Mouse (Mus musculus) brown adipose tissue, adult 24 weeks (tissue): Measurements from ENCODE around the gene Olfr1129. TPM values are rescaled to one million over a fixed set of nuclear protein-coding genes. Genes with fewer than 3 reads are reported as not detected.
"Not testable (repeated sequence)": the region's sequence is repeated elsewhere in the genome, so short reads cannot be mapped to it uniquely, and the experiment has no call there.

Source experiments
- H3K27ac ChIP-seq: fragments of 200-500 bp; replicated peaks from 2 replicates; pipeline ENCODE4 v1.5.1; 2012; ENCODE audit warnings: low read depth, mild to moderate bottlenecking, low read length
- H3K4me1 ChIP-seq: fragments of 200-500 bp; 2 replicates; pipeline ENCODE4 v1.6.1; 2012; ENCODE audit warnings: low read length, mixed read lengths; ENCODE audit not compliant: control insufficient read depth, insufficient read depth, insufficient read length
- H3K4me3 ChIP-seq: fragments of 200-500 bp; 2 replicates; pipeline ENCODE4 v1.5.1; 2012; ENCODE audit warnings: low read depth, mild to moderate bottlenecking, low read length, moderate library complexity; ENCODE audit not compliant: insufficient read depth
- polyA plus RNA-seq: library from polyadenylated mRNA; stranded (reverse); fragments of >200 nt; gene quantifications from 2 replicates; pipeline ENCODE4 v1.2.4, GENCODE M21; 2012; ENCODE audit not compliant: missing spikeins, insufficient read depth, insufficient read length

Olfr1129 gene
- not detected in 2 replicates for polyA plus RNA-seq

GRCm38 (mm10) chr2:87573602-87574001, at the start of gene Olfr1129:
Gene Olfr1129, plus strand, starts transcription at chr2:87573902.
- not testable (repeated sequence) for H3K4me3 ChIP-seq, H3K27ac ChIP-seq, H3K4me1 ChIP-seq

- H3K27ac ChIP-seq, H3K4me3 ChIP-seq, H3K4me1 ChIP-seq: not testable (repeated sequence)
Measured at GRCm38 (mm10) chr2:87525899-87526616, 47.6 kb upstream of the Olfr1129 start.

GRCm38 (mm10) chr2:87531496-87531895, 42.2 kb upstream of the Olfr1129 start, which contains the start of gene Olfr153:
Gene Olfr153, plus strand, starts transcription at chr2:87531796.
- Histone ChIP-seq H3K27ac (no peak within 1 kb of the TSS), H3K4me1 (no peaks in the 10 kb centered on the region), H3K4me3 (no peak within 1 kb of the TSS)

GRCm38 (mm10) chr2:87534826-87535225, 38.9 kb upstream of the Olfr1129 start:
- Histone ChIP-seq H3K4me1 (no peaks in the 10 kb centered on the region), H3K4me3 (no peak overlapping the region), H3K27ac (no peak overlapping the region)

GRCm38 (mm10) chr2:87545442-87545841, 28.3 kb upstream of the Olfr1129 start, which contains the start of gene Olfr1128:
Gene Olfr1128, minus strand, starts transcription at chr2:87545542.
- Histone ChIP-seq H3K4me1 (no peaks in the 10 kb centered on the region), H3K4me3 (no peak within 1 kb of the TSS), H3K27ac (no peak within 1 kb of the TSS)

GRCm38 (mm10) chr2:87605912-87606311, 32.2 kb downstream of the Olfr1129 start, which contains the start of gene Olfr1130:
Gene Olfr1130, plus strand, starts transcription at chr2:87606212.
- H3K4me1 ChIP-seq, H3K27ac ChIP-seq, H3K4me3 ChIP-seq: not testable (repeated sequence)

- H3K4me1 ChIP-seq: no peaks in the 10 kb centered on the region
- H3K4me3 ChIP-seq: no peak within 1 kb of the TSS
- no peak within 1 kb of the TSS for H3K27ac ChIP-seq
Measured at GRCm38 (mm10) chr2:87626804-87627203, 53.1 kb downstream of the Olfr1129 start, which contains the start of gene Olfr1131. Gene Olfr1131, plus strand, starts transcription at chr2:87627104.

Other genes starting within 250 kb of the Olfr1129 start
- gene Olfr1120, start 219.1 kb upstream of the Olfr1129 start, polyA plus RNA-seq: not detected in 2 replicates
- gene Olfr1121, start 204.0 kb upstream of the Olfr1129 start, polyA plus RNA-seq: not detected in 2 replicates
- gene Olfr1122, start 188.1 kb upstream of the Olfr1129 start, polyA plus RNA-seq: not detected in 2 replicates
- gene Olfr1123, start 157.3 kb upstream of the Olfr1129 start, polyA plus RNA-seq: not detected in 2 replicates
- not detected in 2 replicates for gene Olfr1124, start 143.6 kb upstream of the Olfr1129 start, polyA plus RNA-seq
- not detected in 2 replicates for gene Olfr1126, start 119.9 kb upstream of the Olfr1129 start, polyA plus RNA-seq
- not detected in 2 replicates for gene Pramel7, start 76.8 kb upstream of the Olfr1129 start, polyA plus RNA-seq
- gene Pramel6, start 67.3 kb upstream of the Olfr1129 start, polyA plus RNA-seq: not detected in 2 replicates
- not detected in 2 replicates for gene Olfr153, start 42.1 kb upstream of the Olfr1129 start, polyA plus RNA-seq
- gene Olfr1128, start 28.4 kb upstream of the Olfr1129 start, polyA plus RNA-seq: not detected in 2 replicates
- gene Olfr1130, start 32.3 kb downstream of the Olfr1129 start, polyA plus RNA-seq: not detected in 2 replicates
- not detected in 2 replicates for gene Olfr1131, start 53.2 kb downstream of the Olfr1129 start, polyA plus RNA-seq
- not detected in 2 replicates for gene Olfr1132, start 63.6 kb downstream of the Olfr1129 start, polyA plus RNA-seq
- gene Olfr1133, start 73.5 kb downstream of the Olfr1129 start, polyA plus RNA-seq: not detected in 2 replicates
- not detected in 2 replicates for gene Olfr1134, start 84.6 kb downstream of the Olfr1129 start, polyA plus RNA-seq
- gene Olfr1135, start 99.8 kb downstream of the Olfr1129 start, polyA plus RNA-seq: not detected in 2 replicates
- gene Olfr1136, start 120.0 kb downstream of the Olfr1129 start, polyA plus RNA-seq: not detected in 2 replicates
- gene Olfr1137, start 139.3 kb downstream of the Olfr1129 start, polyA plus RNA-seq: not detected in 2 replicates
- gene Olfr1138, start 166.1 kb downstream of the Olfr1129 start, polyA plus RNA-seq: not detected in 2 replicates
- not detected in 2 replicates for gene Olfr1140, start 169.8 kb downstream of the Olfr1129 start, polyA plus RNA-seq
- not detected in 2 replicates for gene Olfr1141, start 180.1 kb downstream of the Olfr1129 start, polyA plus RNA-seq
- gene Olfr152, start 205.6 kb downstream of the Olfr1129 start, polyA plus RNA-seq: not detected in 2 replicates
- not detected in 2 replicates for gene Olfr1143, start 226.7 kb downstream of the Olfr1129 start, polyA plus RNA-seq
- not detected in 2 replicates for gene Olfr1145, start 235.9 kb downstream of the Olfr1129 start, polyA plus RNA-seq